Mouse (Mus musculus) right cerebral cortex, postnatal 4 days (tissue): ENCODE measurements around the gene Lrrc63.
"Not testable (repeated sequence)": the region's sequence is repeated elsewhere in the genome, so short reads cannot be mapped to it uniquely, and the experiment has no call there.

Experiments used
- DNase-seq: peaks from one replicate; pipeline ENCODE4 v3.0.0-alpha.2; 2022

The Lrrc63 gene

GRCm38 (mm10) chr14:75130501-75131318 lies at the start of gene Lrrc63, which contains the start of gene Lcp1:
TSS of gene Lrrc63 (minus strand) at chr14:75130881.
TSS of gene Lcp1 (plus strand) at chr14:75131101.
- DNase-seq, result peak; percentile 63

- no peak for DNase-seq
Observed at GRCm38 (mm10) chr14:75179255-75179963, 48.7 kb upstream of the Lrrc63 start.

- no peak for DNase-seq
Observed at GRCm38 (mm10) chr14:75178801-75179211, 48.1 kb upstream of the Lrrc63 start.

GRCm38 (mm10) chr14:75178384-75178793 lies 47.7 kb upstream of the Lrrc63 start:
- DNase-seq, result no peak

- no peak for DNase-seq
Observed at GRCm38 (mm10) chr14:75177400-75177799, 46.7 kb upstream of the Lrrc63 start.

- DNase-seq, result no peak
Observed at GRCm38 (mm10) chr14:75176425-75177045, 45.9 kb upstream of the Lrrc63 start.

- no peak for DNase-seq
Observed at GRCm38 (mm10) chr14:75175781-75176180, 45.1 kb upstream of the Lrrc63 start.

GRCm38 (mm10) chr14:75174731-75175555 lies 44.3 kb upstream of the Lrrc63 start:
- DNase-seq, result no peak

GRCm38 (mm10) chr14:75174296-75174695 lies 43.6 kb upstream of the Lrrc63 start:
- no peak for DNase-seq

GRCm38 (mm10) chr14:75170546-75170945 lies 39.9 kb upstream of the Lrrc63 start:
- no peak for DNase-seq

- DNase-seq, result no peak
Observed at GRCm38 (mm10) chr14:75168501-75168900, 37.8 kb upstream of the Lrrc63 start.

GRCm38 (mm10) chr14:75165574-75166131 lies 35.0 kb upstream of the Lrrc63 start:
- no peak for DNase-seq

- DNase-seq, result no peak
Observed at GRCm38 (mm10) chr14:75164345-75164744, 33.7 kb upstream of the Lrrc63 start.

- no peak for DNase-seq
Observed at GRCm38 (mm10) chr14:75163866-75164265, 33.2 kb upstream of the Lrrc63 start.

- DNase-seq, result no peak
Observed at GRCm38 (mm10) chr14:75159375-75159774, 28.7 kb upstream of the Lrrc63 start.

GRCm38 (mm10) chr14:75154481-75154880 lies 23.8 kb upstream of the Lrrc63 start:
- no peak for DNase-seq

- DNase-seq, result no peak
Observed at GRCm38 (mm10) chr14:75151146-75151545, 20.5 kb upstream of the Lrrc63 start.

GRCm38 (mm10) chr14:75150653-75151052 lies 20.0 kb upstream of the Lrrc63 start:
- DNase-seq, result no peak

GRCm38 (mm10) chr14:75148229-75148628 lies 17.5 kb upstream of the Lrrc63 start:
- peak; percentile 53 for DNase-seq

GRCm38 (mm10) chr14:75147706-75148105 lies 17.0 kb upstream of the Lrrc63 start:
- DNase-seq, result not testable (repeated sequence)

- DNase-seq, result no peak
Observed at GRCm38 (mm10) chr14:75139225-75139624, 8.5 kb upstream of the Lrrc63 start.

GRCm38 (mm10) chr14:75138503-75138902 lies 7.8 kb upstream of the Lrrc63 start:
- no peak for DNase-seq
